Mouse (Mus musculus): ENCODE measurements around the gene Lcat.

The Lcat gene

GRCm38 (mm10) chr8:105889756-105890465, 53.3 kb downstream of the Lcat start:
- no peak for DNase-seq (ENCODE audit: low spot score in 2 of 2)

Data from heart, adult 9 months (tissue).